Mouse (Mus musculus) erythroid progenitor cell, adult 5-6 weeks (primary cell): Measurements from ENCODE around the gene Pgpep1l. TPM values are rescaled to one million over a fixed set of nuclear protein-coding genes. Genes with fewer than 3 reads are reported as not detected.
"Not testable (repeated sequence)": the region's sequence is repeated elsewhere in the genome, so short reads cannot be mapped to it uniquely, and the experiment has no call there.

ENCODE experiments used
- ATAC-seq: replicated peaks from 2 replicates; pipeline ENCODE4 v1.8.0; 2016; ENCODE audit warnings: moderate number of reproducible peaks, mild to moderate bottlenecking, moderate TSS enrichment, inconsistent platforms; ENCODE audit not compliant: poor library complexity, low FRiP score, severe bottlenecking
- total RNA-seq, 2 experiments: library from RNA; stranded (forward) in 1 of 2; stranded (reverse) in 1 of 2; fragments of 150-400 nt in 1 of 2; fragments of 186-747, 209-891 nt in 1 of 2; gene quantifications; 2 replicates each; pipeline versions ENCODE4 v1.2.3 to v1.2.4; 2015 to 2017; ENCODE audit warnings: low replicate concordance in 2 of 2

Gene Pgpep1l
- total RNA-seq (2015; ENCODE audit: low replicate concordance) (not detected in 2 replicates), total RNA-seq (2017; ENCODE audit: low replicate concordance) (not detected in 2 replicates)

DNA sequence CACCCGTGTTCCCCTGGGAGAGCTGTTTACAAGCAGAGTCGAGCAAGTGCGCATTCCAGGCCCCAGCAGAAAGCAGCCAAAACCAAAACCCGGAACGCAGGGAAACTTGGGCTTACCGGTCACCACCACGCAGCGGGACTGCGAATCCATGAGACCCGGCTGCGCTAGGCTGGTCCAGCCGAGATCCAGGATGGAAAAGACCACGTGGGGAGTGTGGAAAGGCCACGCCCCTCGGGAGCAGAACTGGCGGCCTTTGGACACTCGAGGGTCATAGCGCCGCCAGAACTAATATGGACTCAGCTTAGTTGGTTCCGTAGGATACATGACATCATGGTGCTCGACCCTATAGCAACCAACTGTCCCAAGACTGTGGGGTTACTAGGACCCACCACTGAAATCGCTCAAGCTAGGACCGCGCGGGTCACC is at the start of gene Pgpep1l:
Gene Pgpep1l (minus strand): TSS at position 206 of the 426 bp plus-strand sequence.
- no peak for ATAC-seq

DNA sequence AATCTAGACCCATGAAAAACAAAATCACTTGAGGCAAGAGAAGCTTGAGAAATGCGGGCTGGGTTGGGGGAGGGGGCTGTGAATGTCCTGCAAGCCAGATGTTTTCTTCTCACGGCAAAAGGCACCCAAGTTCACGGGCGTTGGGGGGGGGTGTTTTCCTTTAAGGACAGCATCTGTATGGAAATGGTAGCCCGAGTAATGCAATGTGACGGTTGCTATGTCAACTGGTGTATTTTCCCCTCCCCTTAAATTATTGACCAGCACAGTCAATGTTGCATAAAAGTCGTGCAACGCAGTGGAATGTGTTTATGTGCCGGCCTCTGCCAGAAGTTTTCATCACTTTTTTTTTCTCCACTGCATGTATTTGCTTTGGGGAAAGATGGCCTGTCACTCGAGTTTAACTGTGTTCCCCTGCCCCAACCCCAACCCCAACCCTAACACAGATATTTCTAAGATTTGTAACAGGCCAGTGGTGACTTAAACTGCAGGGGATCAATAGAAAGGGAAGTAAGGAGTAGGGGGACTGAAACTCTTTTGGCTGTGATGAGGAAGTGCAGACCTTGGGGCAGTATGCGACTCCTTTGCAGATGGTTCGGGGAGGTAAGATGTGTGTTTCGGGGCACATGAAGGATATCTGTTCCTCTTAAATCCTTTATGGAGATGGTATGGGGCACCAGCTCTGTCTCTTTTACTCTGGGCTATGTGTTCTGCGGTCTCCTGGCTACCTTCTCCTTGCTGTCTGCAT is 49.2 kb upstream of the Pgpep1l start:
- ATAC-seq: no peak

DNA sequence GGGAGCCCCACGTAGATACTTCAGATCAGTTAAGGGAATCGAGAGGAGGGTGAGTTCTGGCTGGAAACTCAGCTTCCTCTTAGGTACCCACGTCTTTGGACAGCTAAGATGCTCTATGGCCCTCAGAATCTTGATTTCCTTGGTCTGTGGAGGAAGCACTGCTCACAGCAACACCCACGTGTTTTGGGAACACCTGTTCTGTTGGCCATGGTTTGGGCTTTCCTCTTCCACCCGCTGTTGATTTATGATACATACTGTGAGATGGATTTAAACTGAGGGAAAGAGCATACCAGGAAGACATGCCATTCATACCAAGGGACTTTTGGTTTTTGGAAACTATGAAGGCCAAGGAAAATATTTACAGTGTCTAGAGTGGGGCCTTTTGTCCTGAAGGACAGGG is 48.4 kb upstream of the Pgpep1l start:
- ATAC-seq: no peak

DNA sequence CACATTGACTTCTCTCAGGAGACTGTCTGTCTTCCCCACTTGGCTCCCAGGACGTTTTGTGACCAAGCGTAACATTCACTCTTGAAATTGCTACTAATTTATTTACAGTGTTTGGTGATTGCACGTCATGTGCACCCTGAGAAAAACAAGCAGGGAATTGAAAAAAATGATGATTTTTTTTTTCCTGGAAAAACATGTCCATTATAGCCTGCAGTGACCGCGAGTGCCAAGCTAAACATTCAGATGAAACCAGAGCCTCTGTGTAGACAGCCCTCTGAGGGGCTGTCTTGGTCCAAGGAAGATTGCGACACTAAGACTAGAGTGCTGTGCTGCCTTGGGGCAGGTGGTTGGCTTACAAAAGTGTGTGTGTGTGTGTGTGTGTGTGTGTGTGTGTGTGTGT is 47.4 kb upstream of the Pgpep1l start:
- ATAC-seq: no peak

DNA sequence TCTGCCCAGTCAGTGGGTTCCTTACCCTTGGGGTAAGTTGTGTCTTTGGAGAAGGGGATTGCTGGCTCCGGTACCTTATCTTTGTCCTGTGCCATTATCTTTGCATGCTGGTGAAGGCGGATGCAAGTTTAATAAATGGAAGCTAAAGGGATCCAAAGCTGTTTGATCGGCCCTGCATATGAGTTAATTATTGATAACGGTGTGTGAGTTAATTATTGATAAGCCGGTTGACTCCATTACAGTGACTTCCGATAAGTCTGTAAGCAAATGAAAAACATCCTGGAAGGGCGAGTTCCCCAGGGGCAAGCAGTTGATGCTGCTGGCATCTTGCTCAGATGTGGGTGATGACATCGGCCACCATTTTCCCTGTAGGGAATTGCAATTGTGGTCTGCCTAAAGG is 42.7 kb upstream of the Pgpep1l start:
- ATAC-seq: no peak

DNA sequence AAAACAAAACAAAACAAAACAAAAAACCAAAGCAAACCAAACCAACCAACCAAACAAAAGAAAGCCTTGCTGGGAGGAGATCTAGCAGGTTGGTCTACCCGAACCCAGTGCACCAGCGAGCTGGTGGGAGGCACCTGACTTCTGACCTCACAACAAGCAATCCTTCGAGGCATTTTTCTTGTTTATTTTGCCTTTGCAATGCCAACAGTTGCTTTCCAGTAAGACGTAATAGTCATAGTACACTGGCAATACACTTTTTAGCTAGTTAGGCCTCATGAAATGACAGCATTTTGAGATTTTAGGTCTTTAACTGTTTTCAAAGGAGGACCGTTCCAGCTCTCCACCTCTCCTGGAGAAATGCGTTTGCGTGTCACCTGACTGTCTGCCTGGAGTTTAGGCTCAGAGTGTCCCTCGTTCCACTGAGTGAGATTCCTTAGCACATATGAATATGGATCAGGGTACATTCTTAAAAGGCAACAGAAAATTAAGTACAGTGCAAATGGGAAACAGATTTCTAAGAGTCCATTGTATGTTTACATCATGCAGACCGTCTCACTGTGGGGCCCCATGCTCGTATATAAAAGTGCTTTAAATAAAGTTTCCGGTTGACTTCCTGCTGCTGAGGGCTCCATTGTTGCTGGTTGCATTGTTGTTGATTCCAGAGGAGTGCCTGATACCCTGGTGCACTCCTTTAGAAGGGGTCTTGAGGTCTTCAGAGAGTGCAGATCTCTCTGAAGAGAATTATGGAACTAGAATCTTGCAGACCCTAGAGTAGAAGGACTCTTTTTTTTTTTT is 41.9 kb upstream of the Pgpep1l start:
- ATAC-seq: no peak

DNA sequence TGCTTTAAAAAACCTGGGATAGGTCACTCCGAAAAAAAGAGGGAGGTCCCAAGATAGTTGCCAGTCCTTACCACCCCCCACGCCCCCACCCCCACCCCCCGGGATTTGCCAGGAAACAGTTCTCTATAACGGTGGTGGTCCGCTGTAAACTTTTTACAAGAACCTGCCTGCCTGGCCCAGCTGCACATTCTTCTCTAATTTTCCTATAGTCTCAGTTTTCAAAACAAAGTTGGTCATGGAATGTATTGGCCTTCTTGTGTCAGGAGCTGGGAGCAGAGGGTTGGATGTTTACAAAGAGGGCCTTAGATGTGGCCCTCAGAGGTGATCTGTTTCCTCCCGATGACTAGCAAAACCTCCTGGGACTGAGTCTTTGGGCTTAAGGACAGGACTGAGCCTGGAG is 39.7 kb upstream of the Pgpep1l start:
- ATAC-seq: no peak

DNA sequence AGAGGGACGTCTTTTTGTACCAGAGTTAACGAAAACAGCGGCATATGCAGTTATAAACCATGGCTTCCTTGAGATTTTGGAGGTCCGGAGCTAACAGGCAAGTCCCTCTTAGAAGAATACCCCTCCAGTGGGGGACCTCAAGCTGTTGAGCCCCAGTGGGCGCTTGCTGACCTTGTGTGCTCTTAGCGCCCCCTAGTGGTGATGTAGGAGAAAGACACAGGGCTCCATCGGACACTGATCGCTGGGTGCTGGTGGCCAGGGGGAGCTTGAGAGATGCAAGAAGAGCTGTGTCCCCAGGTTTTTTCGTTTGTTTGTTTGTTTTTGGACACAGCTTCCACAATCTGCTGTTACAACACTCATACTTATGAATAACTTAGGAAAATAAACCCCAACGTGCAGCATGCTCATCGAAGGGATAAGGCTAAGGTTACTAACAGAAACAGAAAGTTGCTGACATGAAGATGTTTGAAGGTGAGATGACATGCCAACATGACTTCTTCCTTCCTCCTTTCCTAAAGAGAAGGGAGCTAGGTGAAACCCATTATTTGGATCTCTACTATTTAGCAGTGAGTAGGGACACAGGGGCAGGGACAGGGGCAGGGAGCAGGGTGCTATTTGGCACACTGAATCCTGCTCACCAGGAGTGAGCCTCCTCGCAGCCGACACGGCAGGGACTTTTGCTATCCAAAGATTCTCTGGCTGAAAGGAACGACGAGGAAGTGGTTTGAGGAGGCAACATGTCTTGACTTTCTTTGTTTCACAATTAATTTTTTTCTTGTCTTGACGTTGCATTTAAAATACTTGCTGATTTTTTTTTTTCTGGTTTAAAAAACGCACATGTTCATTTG is 38.8 kb upstream of the Pgpep1l start:
- peak; percentile 72 for ATAC-seq

DNA sequence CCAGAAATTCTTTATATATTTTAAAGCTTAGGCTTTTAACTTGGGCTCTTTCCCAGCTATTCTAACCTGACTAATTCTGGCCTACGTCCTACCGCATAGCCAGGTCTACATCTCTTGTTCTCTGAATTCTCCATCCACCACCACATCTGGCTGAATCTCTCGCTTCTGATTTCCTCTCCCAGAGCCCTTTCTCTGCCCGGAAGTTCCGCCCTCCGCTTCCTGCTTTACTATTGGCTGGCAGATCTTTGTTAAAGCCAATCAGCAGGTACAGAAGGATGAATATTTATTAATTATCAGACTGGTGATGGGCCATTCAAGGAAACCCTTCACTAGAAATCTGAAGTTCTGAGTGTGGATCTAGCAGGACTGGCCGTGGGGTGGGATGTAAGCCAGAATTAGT is 37.1 kb upstream of the Pgpep1l start:
- ATAC-seq: no peak

DNA sequence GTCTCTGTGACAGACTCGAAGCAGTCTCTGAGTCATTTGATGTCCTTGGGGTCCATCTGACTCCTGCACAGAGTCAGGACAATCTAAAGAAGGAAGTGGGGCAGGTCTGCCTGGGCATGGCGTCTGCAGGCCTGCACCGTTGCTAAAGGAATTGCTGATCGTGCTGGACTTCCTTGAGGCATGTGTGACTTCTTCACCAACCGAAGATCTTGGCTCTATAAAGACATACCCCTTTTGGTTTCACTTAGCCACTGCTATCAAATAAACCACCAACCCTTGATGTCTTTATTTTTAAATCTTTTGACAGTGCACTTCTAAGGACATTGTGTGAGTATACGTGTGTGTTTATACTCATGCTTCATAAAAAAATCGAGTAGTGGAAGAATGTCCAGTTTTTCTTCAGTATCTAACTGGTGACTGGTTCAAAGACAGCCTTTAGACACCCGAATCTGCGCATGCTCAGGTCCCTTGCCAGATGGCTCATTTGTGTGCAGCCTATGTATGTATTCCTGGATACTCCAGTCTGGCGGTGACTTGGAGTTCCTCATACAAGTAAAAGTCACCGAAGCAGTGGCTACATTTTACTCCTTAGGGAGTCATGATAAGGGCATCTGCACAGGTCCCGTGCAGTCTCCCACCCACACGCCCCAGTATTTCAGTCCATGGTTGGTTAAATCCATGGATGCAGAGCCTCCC is 34.5 kb upstream of the Pgpep1l start:
- no peak for ATAC-seq

DNA sequence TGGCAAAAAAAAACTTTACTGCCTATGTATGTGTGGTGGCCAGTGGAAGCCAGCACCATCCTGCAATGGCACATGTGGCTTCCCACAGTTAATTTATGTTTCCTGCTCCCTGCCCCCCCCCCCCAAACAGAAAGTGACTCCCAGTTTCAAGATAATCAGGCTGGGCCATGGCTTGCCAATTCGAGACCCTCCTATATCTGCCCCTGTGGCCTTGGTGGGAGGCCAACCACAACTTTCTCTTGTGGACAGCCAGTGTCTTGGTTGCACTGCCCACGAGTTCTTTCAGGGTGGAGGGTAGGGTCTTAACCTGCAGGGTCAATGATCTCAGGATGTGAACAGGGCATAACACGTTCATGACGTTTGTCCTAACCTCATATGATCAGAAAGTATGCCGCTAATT is 32.5 kb upstream of the Pgpep1l start:
- ATAC-seq: no peak

DNA sequence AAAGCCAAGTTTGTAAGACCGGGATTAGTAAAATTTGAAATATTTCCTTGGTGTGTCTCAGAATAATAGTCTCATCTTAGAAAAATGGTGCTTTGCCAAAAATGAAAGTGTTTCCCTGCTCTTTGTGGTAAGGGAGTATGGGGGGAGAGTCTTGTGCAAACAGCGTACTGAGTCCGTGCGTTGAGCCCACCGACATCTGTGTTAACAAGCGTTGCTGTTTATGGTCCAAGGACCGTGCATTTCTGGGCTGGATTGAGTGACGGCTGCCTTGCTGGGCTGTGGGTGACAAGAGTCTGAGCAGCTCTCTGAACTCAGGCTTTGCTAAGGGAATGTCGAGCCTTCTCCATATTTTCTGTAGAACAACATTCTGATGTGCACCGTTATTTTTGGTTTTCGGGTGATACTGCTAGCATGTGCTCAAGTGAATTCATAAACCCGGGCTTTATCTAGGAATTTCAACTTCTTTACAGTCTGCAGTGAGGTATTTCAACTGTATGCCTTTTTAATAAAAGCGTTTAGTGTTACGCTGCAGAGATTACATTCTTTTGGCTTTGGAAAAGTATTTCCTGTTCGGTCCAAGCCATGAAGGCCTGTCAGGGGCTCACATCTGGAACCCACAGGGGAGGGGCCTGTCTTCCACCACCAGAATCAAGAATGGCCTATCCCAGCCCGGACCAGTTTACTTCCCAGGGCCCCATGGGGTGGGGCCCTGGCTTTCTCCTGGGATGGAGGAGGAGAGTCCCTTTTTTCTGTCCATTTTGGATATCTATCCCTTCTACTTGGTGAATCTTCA is 30.2 kb upstream of the Pgpep1l start:
- ATAC-seq: no peak

DNA sequence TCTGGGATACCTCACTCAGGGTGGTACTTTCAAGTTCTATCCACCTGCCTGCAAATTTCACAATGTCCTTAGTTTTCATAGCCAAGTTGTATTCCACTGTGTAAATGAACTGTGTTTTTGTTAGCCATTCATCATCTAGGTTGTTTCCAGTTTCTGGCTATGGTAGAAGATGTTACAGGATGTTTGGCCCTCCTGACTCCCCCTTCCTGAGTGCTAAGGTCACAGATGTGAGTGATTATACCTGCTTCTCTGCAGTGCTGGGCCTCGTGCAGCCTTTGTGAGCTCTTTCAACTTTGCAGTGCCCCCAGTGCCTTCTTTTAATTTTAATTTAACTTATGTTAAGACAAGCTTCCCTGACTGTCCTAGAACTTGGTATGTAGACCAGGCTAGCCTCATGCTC is 27.6 kb upstream of the Pgpep1l start:
- no peak for ATAC-seq

DNA sequence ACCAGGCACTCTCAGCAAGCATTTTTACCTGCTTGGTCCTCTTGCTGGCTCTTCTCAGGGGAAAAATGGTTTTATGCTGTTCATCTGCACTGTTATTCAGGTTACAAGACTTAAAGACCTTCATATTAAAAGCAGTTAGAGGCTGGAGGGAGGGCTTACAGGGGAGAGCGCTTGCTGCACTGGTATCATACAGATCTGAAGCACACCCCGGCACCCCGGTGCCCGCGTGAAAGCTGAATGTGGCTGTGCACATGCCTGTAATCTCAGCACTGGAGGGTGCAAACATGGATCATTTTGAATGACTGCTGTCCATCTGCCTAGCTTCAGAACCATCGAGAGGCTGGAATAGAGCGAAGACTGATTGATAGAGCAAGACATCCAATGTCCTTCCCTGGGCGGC is 25.0 kb upstream of the Pgpep1l start:
- no peak for ATAC-seq

DNA sequence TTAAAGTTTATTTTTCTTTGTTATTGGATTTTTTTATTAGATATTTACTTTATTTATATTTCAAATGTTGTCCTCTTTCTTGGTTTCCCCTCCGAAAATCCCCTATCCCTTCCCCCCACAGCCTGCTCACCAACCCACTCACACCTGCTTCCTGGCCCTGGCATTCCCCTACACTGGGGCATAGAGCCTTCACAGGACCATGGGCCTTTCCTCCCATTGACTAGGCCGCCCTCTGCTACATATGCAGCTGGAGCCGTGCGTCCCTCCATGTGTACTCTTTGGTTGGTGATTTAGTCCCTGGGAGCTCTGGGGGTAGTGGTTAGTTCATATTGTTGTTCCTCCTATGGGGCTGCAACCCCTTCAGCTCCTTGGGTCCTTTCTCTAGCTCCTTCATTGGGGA is 24.0 kb upstream of the Pgpep1l start:
- ATAC-seq: not testable (repeated sequence)

DNA sequence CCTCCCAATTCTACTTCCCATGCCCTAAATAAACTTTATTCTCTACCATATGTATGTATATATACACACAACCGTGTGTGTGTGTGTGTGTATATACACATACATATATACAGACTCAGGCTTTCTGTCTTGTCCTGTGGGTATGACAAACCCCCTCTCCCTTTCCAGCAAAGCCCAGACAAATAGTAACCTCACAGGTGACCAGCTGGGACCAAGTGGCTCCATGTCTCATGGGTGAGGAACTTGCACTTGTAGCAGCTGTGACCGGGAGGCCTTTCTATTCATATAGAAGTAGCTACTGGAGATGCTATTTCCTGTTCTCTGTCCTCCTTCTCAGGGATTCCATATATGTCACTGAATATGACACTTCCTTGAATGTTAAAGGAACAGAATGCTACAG is 23.5 kb upstream of the Pgpep1l start:
- ATAC-seq: no peak

DNA sequence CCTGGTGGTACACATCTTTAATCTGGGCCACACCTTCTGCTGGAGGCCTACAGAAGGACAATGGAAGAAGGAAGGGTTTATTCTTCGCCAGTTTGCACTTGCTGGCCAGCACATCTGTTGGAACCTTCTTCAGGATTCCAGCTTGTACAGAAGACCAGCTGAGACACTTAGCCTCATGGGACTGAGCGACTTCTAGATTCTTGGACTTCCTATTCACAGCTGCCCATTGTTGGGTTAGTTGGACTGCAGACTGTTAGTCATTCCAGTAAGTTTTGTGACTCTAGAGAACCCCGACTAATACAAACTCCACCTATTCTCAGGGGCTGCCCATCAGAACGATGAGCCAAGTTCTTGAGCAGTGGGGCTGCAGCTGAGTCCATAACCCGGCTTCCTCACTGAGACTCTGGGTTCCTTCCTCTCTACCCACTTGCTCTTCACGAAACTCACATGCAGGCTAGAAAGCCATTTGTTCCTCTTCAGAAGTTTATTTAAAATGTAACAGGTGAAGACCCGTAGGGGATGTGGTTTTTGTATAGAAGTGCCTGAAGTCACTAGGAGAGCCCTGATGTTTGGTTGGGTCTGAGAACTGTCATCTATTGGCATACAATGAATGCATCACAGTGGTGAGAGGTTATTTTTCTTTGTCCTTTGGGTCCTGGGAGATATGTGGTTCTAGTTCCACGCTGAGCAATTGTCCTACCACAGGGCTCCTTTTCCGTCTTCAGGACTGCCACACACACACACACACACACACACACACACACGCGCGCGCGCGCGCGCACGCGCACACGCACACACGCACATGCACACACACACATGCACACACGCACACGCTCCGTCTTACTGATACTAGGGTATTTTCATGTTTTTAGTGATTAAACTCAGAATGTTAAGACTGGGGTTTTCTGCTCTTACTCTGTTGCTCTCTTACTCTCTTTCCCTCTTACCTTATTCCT is 22.8 kb upstream of the Pgpep1l start:
- no peak for ATAC-seq

DNA sequence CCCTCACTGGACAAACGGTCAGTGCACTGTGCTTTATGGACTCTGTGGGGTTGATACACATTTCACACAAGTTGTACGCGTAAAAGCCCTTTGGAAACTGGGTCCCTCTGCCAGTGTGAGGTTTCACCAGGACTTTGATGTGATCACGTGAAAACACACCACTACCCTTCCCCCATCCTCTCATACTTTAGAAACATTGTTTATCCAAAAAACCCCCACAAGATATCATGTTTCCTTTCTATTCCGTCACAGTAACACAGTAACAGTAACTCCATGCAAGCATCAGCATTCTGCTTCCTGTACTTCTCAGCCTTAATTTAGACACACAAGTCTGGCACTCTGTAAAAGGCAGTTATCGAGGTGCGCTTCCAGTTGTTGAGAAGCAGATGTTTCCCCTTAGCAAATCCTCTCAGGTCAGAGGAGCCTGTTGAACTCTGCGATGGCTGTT is 21.8 kb upstream of the Pgpep1l start:
- no peak for ATAC-seq
